20 mouse cellular contexts compared by ENCODE assay signal in genomic region chr2:41907256-41907655, GRCm38 (mm10).
DNase-seq lines count a peak whose midpoint lies in the region; ATAC-seq and TF ChIP-seq lines count a peak whose summit lies in the region.
"Had no signal": no experiment of that assay in that cellular context is flagged by ENCODE, and none has a peak within 500 bp of the region (broad histone marks: within the 10 kb centered on the region; RNA-seq: fewer than 3 reads in every experiment).

No protein-coding gene starts in this region.

- TF ChIP-seq CTCF in cerebellum, adult 2 months (IDR thresholded peaks at IDR 0.05; ENCODE audit: borderline replicate concordance, insufficient read depth, low read depth, low read length): no peak

- no peak overlapping the region for H3K4me3 ChIP-seq in forebrain, embryonic 13.5 days
- H3K4me3 ChIP-seq in forebrain, embryonic 12.5 days (replicated peaks): no peak overlapping the region
- no peak overlapping the region for H3K4me3 ChIP-seq in cerebellum, adult 2 months (replicated peaks; ENCODE audit: insufficient read depth, low read depth, low read length)
- H3K4me3 ChIP-seq: gastrocnemius, adult 2 months; heart, embryonic 12.5 days; hindbrain, embryonic 12.5 days; liver, embryonic 15.5 days; midbrain, embryonic 10.5 days had no signal

- no peak overlapping the region for H3K9ac ChIP-seq in forebrain, embryonic 13.5 days
- H3K9ac ChIP-seq in forebrain, embryonic 12.5 days: no peak overlapping the region
- H3K9ac ChIP-seq: heart, embryonic 12.5 days; hindbrain, embryonic 12.5 days; liver, embryonic 15.5 days had no signal

- peak; percentile 77; the same call in 1 of the 2 replicates for ATAC-seq in forebrain, embryonic 13.5 days
- ATAC-seq in forebrain, embryonic 12.5 days (ENCODE audit: low FRiP score): no peak
- ATAC-seq: activated CD4-positive, CD25-positive, alpha-beta regulatory T cell, adult 4 months had no signal

- H3K27me3 ChIP-seq in forebrain, embryonic 13.5 days: no peaks in the 10 kb centered on the region
- no peaks in the 10 kb centered on the region for H3K27me3 ChIP-seq in forebrain, embryonic 12.5 days
- no peaks in the 10 kb centered on the region for H3K27me3 ChIP-seq in cerebellum, adult 2 months (ENCODE audit: control insufficient read depth, insufficient read depth, low read length)
- H3K27me3 ChIP-seq: heart, embryonic 12.5 days; hindbrain, embryonic 12.5 days; liver, embryonic 15.5 days had no signal

- TF ChIP-seq POLR2A in cerebellum, adult 2 months (IDR thresholded peaks at IDR 0.05; ENCODE audit: borderline replicate concordance, insufficient read depth, low read length): no peak

- H3K4me2 ChIP-seq in forebrain, embryonic 13.5 days: no peak overlapping the region
- H3K4me2 ChIP-seq in forebrain, embryonic 12.5 days: no peak overlapping the region
- H3K4me2 ChIP-seq: heart, embryonic 12.5 days; hindbrain, embryonic 12.5 days; liver, embryonic 15.5 days had no signal

- H3K36me3 ChIP-seq in forebrain, embryonic 13.5 days (ENCODE audit: poor library complexity, severe bottlenecking): no peaks in the 10 kb centered on the region
- H3K36me3 ChIP-seq in forebrain, embryonic 12.5 days (replicated peaks): no peaks in the 10 kb centered on the region
- H3K36me3 ChIP-seq: G1E; heart, embryonic 12.5 days; hindbrain, embryonic 12.5 days; liver, embryonic 15.5 days; midbrain, embryonic 10.5 days had no signal

- H3K27ac ChIP-seq in forebrain, embryonic 13.5 days: no peak overlapping the region
- H3K27ac ChIP-seq in forebrain, embryonic 12.5 days: no peak overlapping the region
- no peak overlapping the region for H3K27ac ChIP-seq in cerebellum, adult 2 months (ENCODE audit: insufficient read depth, low read length)
- H3K27ac ChIP-seq: gastrocnemius, adult 2 months; hindbrain, embryonic 12.5 days; liver, embryonic 15.5 days; macrophage; midbrain, embryonic 10.5 days had no signal

- no peaks in the 10 kb centered on the region for H3K9me3 ChIP-seq in forebrain, embryonic 13.5 days (replicated peaks)
- no peaks in the 10 kb centered on the region for H3K9me3 ChIP-seq in forebrain, embryonic 12.5 days
- H3K9me3 ChIP-seq: G1E; heart, embryonic 12.5 days; hindbrain, embryonic 12.5 days; liver, embryonic 15.5 days; midbrain, embryonic 10.5 days had no signal

- H3K4me1 ChIP-seq in forebrain, embryonic 13.5 days: no peaks in the 10 kb centered on the region
- H3K4me1 ChIP-seq in forebrain, embryonic 12.5 days: no peaks in the 10 kb centered on the region
- H3K4me1 ChIP-seq in cerebellum, adult 2 months (ENCODE audit: control insufficient read depth, insufficient read depth, low read length): no peaks in the 10 kb centered on the region
- H3K4me1 ChIP-seq: heart, embryonic 12.5 days; hindbrain, embryonic 12.5 days; liver, embryonic 15.5 days; midbrain, embryonic 10.5 days had no signal

- 80% methylated on average over 2 of the region's 2 CpGs for WGBS in forebrain, embryonic 13.5 days
- WGBS in forebrain, embryonic 12.5 days: 91% methylated on average over 2 of the region's 2 CpGs
- 14% methylated on average over 2 of the region's 2 CpGs for WGBS in cerebellum, adult 2 months

- peak; percentile 31 to 69 for DNase-seq in cerebellum, adult 2 months
- peak; percentile 43 to 47 for DNase-seq in cerebellum, postnatal 36 days
- peak; percentile 77 for DNase-seq in layer of hippocampus, adult 9-11 months
- DNase-seq in spleen, postnatal 36 days (ENCODE audit: low spot score in 2 of 2): no peak
- no peak for DNase-seq in frontal cortex, postnatal 10 days (ENCODE audit: low spot score in 2 of 2)
- no peak for DNase-seq in kidney, adult 9 months
- DNase-seq: adrenal gland, postnatal 25 days; gastrocnemius, adult 2 months; heart, postnatal 14 days; kidney, adult 2 months; retina, postnatal 1 day had no signal

Comparison
In these comparisons a context has a peak if more than half of its experiments do, and no peak if none do; other contexts are left out.
1. DNase-seq: peak in cerebellum, adult 2 months (2 of 2), cerebellum, postnatal 36 days (2 of 2) and layer of hippocampus, adult 9-11 months (single experiment); none in spleen, postnatal 36 days (0 of 2), frontal cortex, postnatal 10 days (0 of 2) and kidney, adult 9 months (single experiment).